Mouse (Mus musculus) heart, embryonic 13.5 days (tissue): ENCODE results near the gene Ppox. TPM values are rescaled to one million over a fixed set of nuclear protein-coding genes. Genes with fewer than 3 reads are reported as not detected.
A peak's percentile ranks its signal among the peaks of the same experiment; 100 is the strongest.

Experiments
- ATAC-seq: fragments of 200-750 bp; cut with Nextera tagmentation; 2 replicates; pipeline ENCODE4 v1.8.0; 2017; ENCODE audit warnings: moderate TSS enrichment; ENCODE audit not compliant: insufficient number of reproducible peaks, low FRiP score, low TSS enrichment; ENCODE audit errors: extremely low read depth
- H3K27ac ChIP-seq: fragments of 300-500 bp; sonication (generic); replicated peaks from 2 replicates; pipeline ENCODE4 v1.5.1; 2015; ENCODE audit warnings: moderate library complexity, mild to moderate bottlenecking, inconsistent platforms
- H3K27me3 ChIP-seq: fragments of 300-500 bp; sonication (generic); replicated peaks from 2 replicates; pipeline ENCODE4 v1.6.1; 2015; ENCODE audit warnings: mild to moderate bottlenecking, inconsistent platforms
- H3K36me3 ChIP-seq: fragments of 300-500 bp; sonication (generic); 2 replicates; pipeline ENCODE4 v1.6.1; 2015; ENCODE audit warnings: mild to moderate bottlenecking, inconsistent platforms
- H3K4me1 ChIP-seq: fragments of 300-500 bp; sonication (generic); 2 replicates; pipeline ENCODE4 v1.6.1; 2015; ENCODE audit warnings: inconsistent platforms
- H3K4me2 ChIP-seq: fragments of 300-500 bp; sonication (generic); 2 replicates; pipeline ENCODE4 v1.6.1; 2015; ENCODE audit warnings: inconsistent platforms, mild to moderate bottlenecking, moderate library complexity
- H3K4me3 ChIP-seq: fragments of 300-500 bp; sonication (generic); 2 replicates; pipeline ENCODE4 v1.5.1; 2015; ENCODE audit warnings: moderate library complexity, mild to moderate bottlenecking, inconsistent platforms
- H3K9ac ChIP-seq: fragments of 300-500 bp; sonication (generic); 2 replicates; pipeline ENCODE4 v1.6.1; 2015; ENCODE audit warnings: inconsistent platforms, mild to moderate bottlenecking, moderate library complexity
- H3K9me3 ChIP-seq: fragments of 300-500 bp; sonication (generic); 2 replicates; pipeline ENCODE4 v1.6.1; 2016; ENCODE audit warnings: inconsistent platforms
- WGBS: fragments of 180-500 bp; shearing (Covaris S2); methylation state at CpG from one replicate; pipeline ENCODE4 v1.1.7; 2015; ENCODE audit warnings: mixed read lengths; 5-methylcytosine and 5-hydroxymethylcytosine counted together
- polyA plus RNA-seq: library from polyadenylated mRNA; unstranded; fragments of >200 nt; fragmentation: Nextera tagmentation; extraction: Ambion mirVana; gene quantifications from 2 replicates; pipeline ENCODE4 v1.2.1, GENCODE M21; 2015

Gene Ppox
- polyA plus RNA-seq, 1 experiment from 2014 or later: 36.1 TPM

DNA sequence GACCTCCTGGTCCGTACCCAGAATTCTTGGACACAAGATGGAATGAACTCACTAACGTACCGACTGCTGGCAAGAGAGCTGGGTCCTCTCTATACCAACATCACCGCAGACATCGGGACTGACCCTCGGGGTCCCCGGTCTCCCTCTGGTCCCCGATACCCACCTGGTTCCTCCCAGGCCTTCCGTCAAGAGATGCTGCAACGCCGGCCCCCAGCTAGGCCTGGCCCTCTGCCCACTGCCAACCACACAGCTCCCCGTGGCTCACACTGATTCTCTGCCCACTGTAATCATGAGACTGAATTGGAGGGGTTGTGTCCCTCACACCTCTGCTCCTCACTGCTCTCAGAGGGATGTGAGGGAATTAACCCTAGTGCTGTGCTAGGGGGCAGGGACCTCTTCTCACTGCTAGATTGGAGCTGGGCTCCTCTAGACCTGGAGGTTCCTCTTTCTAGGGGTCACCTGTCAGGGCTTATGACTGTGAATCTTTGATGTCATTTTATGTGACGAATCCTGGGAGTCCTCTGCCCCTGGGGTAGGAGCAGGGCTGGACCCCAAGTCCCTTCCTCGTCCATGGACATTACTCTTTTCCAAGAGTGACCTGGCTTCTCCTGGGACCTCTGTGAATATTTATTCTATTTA lies 4.8 kb downstream of the Ppox start:
- H3K27ac ChIP-seq: no peak overlapping the region
- H3K9ac ChIP-seq: no peak overlapping the region
- H3K4me2 ChIP-seq: no peak overlapping the region
- H3K36me3 ChIP-seq: peaks cover 79% of the 10 kb centered on the region
- no peaks in the 10 kb centered on the region for H3K27me3 ChIP-seq
- no peak for ATAC-seq
- H3K4me3 ChIP-seq: no peak overlapping the region
- no peaks in the 10 kb centered on the region for H3K9me3 ChIP-seq
- peaks cover 25% of the 10 kb centered on the region for H3K4me1 ChIP-seq
- WGBS: 90% methylated on average over 14 of the region's 14 CpGs

DNA sequence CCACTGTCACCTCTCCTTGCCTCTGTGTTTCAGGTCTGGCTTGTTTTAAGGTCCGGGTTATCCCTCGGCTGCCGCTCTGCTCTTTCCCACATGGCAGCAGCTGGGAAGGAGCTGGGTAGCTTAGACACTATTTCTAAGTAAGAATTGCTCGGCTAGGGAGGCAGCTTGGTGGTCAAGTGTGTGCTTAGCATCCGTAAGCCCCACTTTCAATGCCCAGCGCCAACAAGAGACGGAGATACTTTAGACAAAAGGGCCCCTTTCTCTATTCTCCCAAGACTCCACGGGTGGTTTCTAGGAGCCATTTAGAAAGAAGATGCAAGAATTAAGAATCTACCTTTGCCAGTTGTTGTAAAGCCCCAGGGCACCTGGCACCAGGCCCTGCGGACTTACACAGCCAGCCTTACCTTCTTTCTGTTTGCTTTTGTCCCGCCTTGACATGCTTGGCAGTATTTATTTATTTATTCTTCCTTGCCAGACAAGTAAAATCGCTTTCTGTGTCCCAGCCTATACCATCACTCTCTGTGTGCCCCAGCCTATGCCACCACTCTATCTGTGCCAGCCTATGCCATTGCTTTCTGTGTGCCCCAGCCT lies 5.7 kb downstream of the Ppox start:
- Histone ChIP-seq H3K27ac (no peak overlapping the region), H3K36me3 (peaks cover 79% of the 10 kb centered on the region), H3K4me1 (peaks cover 27% of the 10 kb centered on the region), H3K4me3 (no peak overlapping the region), H3K27me3 (no peaks in the 10 kb centered on the region), H3K9me3 (no peaks in the 10 kb centered on the region), H3K9ac (no peak overlapping the region), H3K4me2 (no peak overlapping the region)
- 87% methylated on average over 11 of the region's 11 CpGs for WGBS
- no peak for ATAC-seq

DNA sequence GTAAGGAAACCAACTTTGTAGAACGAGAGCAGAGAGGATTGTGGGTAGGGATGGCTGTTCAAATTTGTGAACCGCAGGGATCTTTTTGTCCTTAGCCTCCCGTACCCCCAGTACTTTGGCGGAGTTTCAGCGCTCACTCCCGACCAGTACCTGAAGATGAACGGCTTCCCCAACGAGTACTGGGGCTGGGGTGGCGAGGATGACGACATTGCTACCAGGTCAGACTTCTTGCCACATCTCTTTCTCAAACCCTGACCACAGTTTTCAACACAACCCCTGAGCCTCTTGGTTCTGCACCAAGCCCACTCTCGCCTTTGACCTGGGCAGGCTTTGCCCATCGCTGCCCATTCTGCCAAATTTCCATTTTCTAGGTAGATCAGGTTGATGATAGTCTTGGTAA lies 6.8 kb downstream of the Ppox start:
- Histone ChIP-seq H3K36me3 (peaks cover 76% of the 10 kb centered on the region), H3K4me1 (peaks cover 22% of the 10 kb centered on the region), H3K27ac (no peak overlapping the region), H3K9me3 (no peaks in the 10 kb centered on the region), H3K27me3 (no peaks in the 10 kb centered on the region), H3K4me3 (no peak overlapping the region), H3K9ac (no peak overlapping the region), H3K4me2 (no peak overlapping the region)
- 88% methylated on average over 12 of the region's 12 CpGs for WGBS
- no peak for ATAC-seq

DNA sequence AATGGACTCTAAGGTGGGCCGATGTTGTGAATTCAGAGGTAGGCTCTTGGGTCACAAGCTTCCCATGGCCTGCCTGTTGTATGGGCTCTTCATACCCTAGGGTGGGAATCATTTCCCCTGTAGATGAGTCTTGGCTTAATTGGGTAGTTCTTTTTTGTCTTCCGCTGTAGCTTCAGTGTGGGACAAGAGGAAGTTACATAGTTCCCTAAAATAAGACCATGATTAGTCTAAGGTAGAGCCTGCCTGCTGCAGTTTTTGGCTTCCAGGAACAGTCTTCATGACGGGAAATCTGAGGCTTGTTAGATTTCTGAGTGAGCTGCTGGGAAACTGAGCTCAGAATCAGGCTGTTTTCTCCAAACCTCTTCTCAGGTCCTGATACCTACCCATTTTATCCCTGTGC lies 8.9 kb downstream of the Ppox start:
- H3K4me2 ChIP-seq: peak overlapping the region; percentile 92
- H3K27ac ChIP-seq: no peak overlapping the region
- 0 out of 2 replicates have a peak overlapping the region, but pooled peaks have one; percentile 20 for H3K9ac ChIP-seq
- no peaks in the 10 kb centered on the region for H3K27me3 ChIP-seq
- WGBS: 80% methylated on average over 3 of the region's 3 CpGs
- H3K9me3 ChIP-seq: no peaks in the 10 kb centered on the region
- H3K4me1 ChIP-seq: peaks cover 21% of the 10 kb centered on the region
- peaks cover 55% of the 10 kb centered on the region for H3K36me3 ChIP-seq
- ATAC-seq: no peak
- peak overlapping the region; percentile 89 for H3K4me3 ChIP-seq

DNA sequence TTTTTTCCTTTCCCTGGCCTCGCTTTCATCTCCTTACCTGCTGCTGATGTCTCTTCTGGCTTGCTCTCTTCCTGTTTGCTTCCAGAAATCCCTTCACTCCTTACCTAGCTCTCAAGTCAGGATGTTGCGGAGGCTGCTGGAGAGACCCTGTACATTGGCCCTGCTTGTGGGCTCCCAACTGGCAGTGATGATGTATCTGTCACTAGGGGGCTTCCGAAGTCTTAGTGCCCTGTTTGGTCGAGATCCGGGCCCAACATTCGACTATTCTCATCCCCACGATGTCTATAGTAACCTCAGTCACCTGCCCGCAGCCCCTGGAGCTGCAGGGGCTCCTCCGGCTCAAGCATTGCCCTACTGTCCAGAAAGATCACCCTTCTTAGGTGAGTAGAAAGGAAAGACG lies 9.4 kb downstream of the Ppox start:
- peaks cover 21% of the 10 kb centered on the region for H3K4me1 ChIP-seq
- H3K9me3 ChIP-seq: no peaks in the 10 kb centered on the region
- ATAC-seq: no peak
- peak overlapping the region; percentile 89 for H3K4me3 ChIP-seq
- H3K4me2 ChIP-seq: peak overlapping the region; percentile 92
- no peaks in the 10 kb centered on the region for H3K27me3 ChIP-seq
- no peak overlapping the region for H3K27ac ChIP-seq
- 0 out of 2 replicates have a peak overlapping the region, but pooled peaks have one; percentile 42 for H3K9ac ChIP-seq
- 66% methylated on average over 10 of the region's 10 CpGs for WGBS
- peaks cover 50% of the 10 kb centered on the region for H3K36me3 ChIP-seq

DNA sequence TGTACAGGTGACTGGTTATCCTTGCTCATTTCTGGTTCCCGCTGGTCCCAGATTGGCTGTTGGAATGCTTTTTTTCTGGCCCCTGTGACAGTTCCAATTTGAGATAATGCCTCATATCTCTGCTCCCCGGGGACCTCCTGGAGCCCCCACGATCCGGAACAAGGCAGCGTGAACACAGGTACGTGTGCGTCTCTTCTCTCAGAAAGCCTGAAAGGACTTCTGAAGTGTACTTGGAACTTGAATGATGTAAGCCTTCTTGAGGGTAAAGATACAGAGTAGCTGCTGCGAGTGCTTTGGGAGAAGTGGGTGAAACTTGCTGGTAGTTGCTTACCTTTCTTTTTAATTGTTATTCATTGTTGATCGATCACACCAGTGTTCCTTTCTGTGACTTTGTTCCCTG lies 9.8 kb downstream of the Ppox start:
- H3K4me3 ChIP-seq: peak overlapping the region; percentile 89
- no peak for ATAC-seq
- peaks cover 21% of the 10 kb centered on the region for H3K4me1 ChIP-seq
- H3K9ac ChIP-seq: peak overlapping the region; percentile 92
- H3K4me2 ChIP-seq: peak overlapping the region; percentile 92
- H3K27me3 ChIP-seq: no peaks in the 10 kb centered on the region
- no peaks in the 10 kb centered on the region for H3K9me3 ChIP-seq
- 31% methylated on average over 9 of the region's 9 CpGs for WGBS
- peaks cover 46% of the 10 kb centered on the region for H3K36me3 ChIP-seq
- H3K27ac ChIP-seq: peak overlapping the region; percentile 72; the same call in 1 of the 2 replicates

DNA sequence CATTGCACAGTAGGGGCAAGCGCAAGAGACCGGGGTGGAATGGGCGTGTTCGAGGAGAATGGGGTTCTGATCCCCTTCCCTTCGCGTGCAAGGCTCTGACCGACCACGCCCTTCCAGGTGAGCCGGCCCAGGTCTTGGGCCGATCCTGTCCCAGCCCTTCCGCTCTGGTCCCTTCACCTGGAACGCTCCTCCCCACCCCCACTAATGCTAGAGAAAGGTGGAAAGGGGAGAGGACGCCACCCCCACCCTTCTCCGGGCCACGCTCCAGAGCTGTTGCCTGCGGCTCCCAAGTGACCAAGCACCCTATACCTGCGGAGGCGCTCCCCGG lies 10.4 kb downstream of the Ppox start:
- WGBS: under 1% methylated on average over 19 of the region's 19 CpGs
- Histone ChIP-seq H3K36me3 (peaks cover 39% of the 10 kb centered on the region), H3K27ac (peak overlapping the region; percentile 72), H3K4me3 (peak overlapping the region; percentile 89), H3K4me1 (peaks cover 21% of the 10 kb centered on the region), H3K4me2 (peak overlapping the region; percentile 92), H3K27me3 (no peaks in the 10 kb centered on the region), H3K9me3 (no peaks in the 10 kb centered on the region), H3K9ac (peak overlapping the region; percentile 92)
- ATAC-seq: peak; percentile 69

DNA sequence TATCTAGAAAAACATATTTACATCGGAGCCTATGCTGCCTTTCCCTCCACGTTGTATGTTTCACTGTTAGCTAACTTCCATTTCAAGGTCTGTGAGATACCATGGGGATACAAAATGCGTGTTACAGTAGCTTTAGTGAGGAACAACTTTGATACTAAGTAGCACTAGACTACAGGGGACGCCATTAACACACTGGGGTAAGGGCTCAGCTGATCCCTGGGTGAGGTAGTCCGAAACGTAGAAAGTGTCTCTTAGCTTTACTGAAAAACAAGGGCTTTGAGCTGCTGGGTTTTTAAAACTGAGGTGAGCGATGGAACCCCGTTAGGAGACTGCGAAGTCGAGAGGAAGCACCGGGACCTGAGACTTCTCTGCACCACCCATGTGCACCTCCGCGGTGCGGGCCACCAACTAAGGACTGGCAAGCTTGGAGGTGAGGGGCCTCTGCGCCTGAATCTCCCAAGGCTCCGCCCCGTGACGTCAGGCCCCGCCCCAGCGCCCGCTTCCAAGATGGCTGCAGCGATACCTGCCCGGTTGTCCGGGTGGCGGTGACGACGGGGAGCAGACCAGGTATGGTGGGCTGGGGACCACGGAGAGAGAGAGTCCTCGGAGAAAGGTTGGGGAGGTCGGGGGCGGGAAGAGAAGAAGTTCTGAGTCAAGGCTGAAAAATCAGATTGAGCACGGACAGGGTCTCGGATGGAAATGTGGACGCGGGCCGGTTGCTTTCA lies 11.0 kb downstream of the Ppox start, which contains the start of gene B4galt3:
Gene B4galt3 (plus strand): TSS at position 481 of the 725 bp plus-strand sequence.
- peak within 1 kb of the TSS; percentile 92 for H3K4me2 ChIP-seq
- 3% methylated on average over 36 of the region's 36 CpGs for WGBS
- peaks cover 34% of the 10 kb centered on the region for H3K36me3 ChIP-seq
- ATAC-seq: peak; percentile 93
- H3K4me3 ChIP-seq: peak within 1 kb of the TSS; percentile 89
- H3K9ac ChIP-seq: peak within 1 kb of the TSS; percentile 92
- no peaks in the 10 kb centered on the region for H3K27me3 ChIP-seq
- H3K9me3 ChIP-seq: no peaks in the 10 kb centered on the region
- H3K4me1 ChIP-seq: peaks cover 21% of the 10 kb centered on the region
- H3K27ac ChIP-seq: peak within 1 kb of the TSS; percentile 72

DNA sequence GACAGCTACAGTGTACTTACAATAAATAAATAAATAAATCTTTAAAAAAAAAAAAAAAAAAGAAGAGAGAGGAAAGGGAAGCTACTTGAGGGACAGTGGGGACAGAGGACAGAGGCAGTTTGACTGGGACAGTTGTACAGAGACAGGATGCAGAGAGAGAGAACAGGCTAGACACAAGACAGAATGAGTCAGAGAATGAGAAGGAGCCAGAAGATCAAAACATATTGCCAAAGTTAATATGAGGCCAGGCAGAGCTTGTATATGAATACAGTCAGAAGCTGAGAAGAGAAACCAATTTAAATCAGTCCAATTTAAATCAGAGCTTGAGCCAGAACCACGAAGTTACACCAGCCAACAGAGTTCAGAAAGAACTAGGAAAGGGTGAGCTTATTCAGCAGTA lies 12.6 kb downstream of the Ppox start:
- Histone ChIP-seq H3K27me3 (no peaks in the 10 kb centered on the region), H3K36me3 (peaks cover 17% of the 10 kb centered on the region), H3K9me3 (no peaks in the 10 kb centered on the region), H3K4me3 (no peak overlapping the region), H3K9ac (no peak overlapping the region), H3K27ac (no peak overlapping the region), H3K4me2 (no peak overlapping the region), H3K4me1 (peaks cover 27% of the 10 kb centered on the region)
- WGBS: 68% methylated on average over 1 of the region's 1 CpGs
- ATAC-seq: no peak

DNA sequence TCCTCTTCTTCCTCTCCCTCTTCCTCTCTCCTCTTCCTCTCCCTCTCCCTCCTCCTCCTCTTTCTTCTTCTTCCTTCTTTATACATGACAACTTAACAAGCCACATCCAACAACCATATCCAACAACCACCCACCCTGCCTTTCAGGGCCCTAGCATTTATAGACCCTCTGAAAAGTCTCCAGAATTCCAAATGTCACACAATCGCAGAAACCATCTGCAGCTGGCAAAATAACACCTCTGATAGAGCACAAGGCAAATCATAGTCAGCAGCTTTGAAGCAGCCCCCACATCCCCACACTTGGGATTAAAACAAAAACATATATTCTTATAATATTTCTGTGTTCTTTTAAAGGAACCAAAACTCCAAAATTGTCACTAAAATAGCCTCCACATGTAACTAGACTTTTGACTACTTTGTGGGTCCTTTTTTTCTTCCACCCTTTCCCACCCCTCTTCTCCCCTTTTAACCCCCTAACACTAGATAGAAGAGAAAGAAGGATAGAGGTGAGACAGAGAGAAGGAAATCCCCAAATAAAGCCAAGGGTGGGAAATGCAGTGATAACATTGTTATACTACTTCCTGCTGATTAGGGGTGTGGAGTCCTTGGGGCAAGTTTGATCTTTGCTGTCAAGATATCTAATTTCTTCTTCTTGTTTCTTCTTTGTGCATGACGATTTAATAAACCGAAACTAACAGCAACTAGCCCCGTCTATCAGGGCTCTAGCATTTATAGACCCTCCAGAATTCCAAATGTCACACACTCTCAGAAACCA lies 14.8 kb downstream of the Ppox start:
- no peaks in the 10 kb centered on the region for H3K36me3 ChIP-seq
- 42% methylated on average over 4 of the region's 4 CpGs for WGBS
- H3K27ac ChIP-seq: peak overlapping the region; percentile 17; the same call in 1 of the 2 replicates
- no peak overlapping the region for H3K4me3 ChIP-seq
- H3K4me2 ChIP-seq: no peak overlapping the region
- no peak for ATAC-seq
- H3K27me3 ChIP-seq: no peaks in the 10 kb centered on the region
- no peak overlapping the region; the same call in 1 of the 2 replicates for H3K9ac ChIP-seq
- no peaks in the 10 kb centered on the region for H3K9me3 ChIP-seq
- H3K4me1 ChIP-seq: peaks cover 27% of the 10 kb centered on the region
